Mouse (Mus musculus) intestine, postnatal 0 days (tissue): ENCODE measurements around the gene Flrt3. TPM values are rescaled to one million over a fixed set of nuclear protein-coding genes. Genes with fewer than 3 reads are reported as not detected.
A peak's percentile ranks its signal among the peaks of the same experiment; 100 is the strongest.

Experiments used
- ATAC-seq: fragments of 200-750 bp; cut with Nextera tagmentation; 2 replicates; pipeline ENCODE4 v1.8.0; 2017; ENCODE audit warnings: mild to moderate bottlenecking, moderate TSS enrichment, moderate library complexity
- H3K27ac ChIP-seq: fragments of 300-500 bp; sonication (generic); 2 replicates; pipeline ENCODE4 v1.5.1; 2014; ENCODE audit warnings: mild to moderate bottlenecking, low read depth, low read length, moderate library complexity
- H3K27me3 ChIP-seq: fragments of 300-500 bp; sonication (generic); replicated peaks from 2 replicates; pipeline ENCODE4 v1.6.1; 2014; ENCODE audit warnings: low read length, mixed read lengths; ENCODE audit not compliant: control insufficient read depth, insufficient read depth
- H3K36me3 ChIP-seq: fragments of 300-500 bp; sonication (generic); 2 replicates; pipeline ENCODE4 v1.6.1; 2014; ENCODE audit warnings: mild to moderate bottlenecking, moderate library complexity; ENCODE audit not compliant: control insufficient read depth, insufficient read depth
- H3K4me1 ChIP-seq: fragments of 300-500 bp; sonication (generic); replicated peaks from 2 replicates; pipeline ENCODE4 v1.6.1; 2014; ENCODE audit warnings: antibody characterized with exemption, low read length, mixed read lengths; ENCODE audit not compliant: control insufficient read depth, insufficient read depth
- H3K4me2 ChIP-seq: fragments of 300-500 bp; sonication (generic); replicated peaks from 2 replicates; pipeline ENCODE4 v1.6.1; 2014; ENCODE audit warnings: low read depth, mild to moderate bottlenecking, moderate library complexity
- H3K4me3 ChIP-seq: fragments of 300-500 bp; sonication (generic); 2 replicates; pipeline ENCODE4 v1.5.1; 2014; ENCODE audit warnings: low read depth, low read length
- H3K9ac ChIP-seq: fragments of 300-500 bp; sonication (generic); 2 replicates; pipeline ENCODE4 v1.6.1; 2014; ENCODE audit warnings: mild to moderate bottlenecking, low read depth, low read length
- H3K9me3 ChIP-seq: fragments of 300-500 bp; sonication (generic); 2 replicates; pipeline ENCODE4 v1.6.1; 2016; ENCODE audit warnings: mixed run types; ENCODE audit not compliant: control insufficient read depth
- CTCF ChIP-seq: sonication (generic); IDR thresholded peaks from 2 replicates; pipeline ENCODE4 v1.5.1; 2016; ENCODE audit warnings: low read depth, mild to moderate bottlenecking, control low read depth, antibody characterized with exemption, moderate library complexity
- WGBS: fragments of 180-500 bp; shearing (Covaris S2); extraction: QIAGEN DNeasy Blood & Tissue Kit; methylation state at CpG from one replicate; pipeline ENCODE4 v1.1.7; 2014; 5-methylcytosine and 5-hydroxymethylcytosine counted together
- polyA plus RNA-seq: library from polyadenylated mRNA; unstranded; fragments of >200 nt; fragmentation: Nextera tagmentation; extraction: Ambion mirVana; gene quantifications from 2 replicates; pipeline ENCODE4 v1.2.1, GENCODE M21; 2015

The Flrt3 gene
- 18.5 and 20.7 TPM in 2 replicates for polyA plus RNA-seq

DNA sequence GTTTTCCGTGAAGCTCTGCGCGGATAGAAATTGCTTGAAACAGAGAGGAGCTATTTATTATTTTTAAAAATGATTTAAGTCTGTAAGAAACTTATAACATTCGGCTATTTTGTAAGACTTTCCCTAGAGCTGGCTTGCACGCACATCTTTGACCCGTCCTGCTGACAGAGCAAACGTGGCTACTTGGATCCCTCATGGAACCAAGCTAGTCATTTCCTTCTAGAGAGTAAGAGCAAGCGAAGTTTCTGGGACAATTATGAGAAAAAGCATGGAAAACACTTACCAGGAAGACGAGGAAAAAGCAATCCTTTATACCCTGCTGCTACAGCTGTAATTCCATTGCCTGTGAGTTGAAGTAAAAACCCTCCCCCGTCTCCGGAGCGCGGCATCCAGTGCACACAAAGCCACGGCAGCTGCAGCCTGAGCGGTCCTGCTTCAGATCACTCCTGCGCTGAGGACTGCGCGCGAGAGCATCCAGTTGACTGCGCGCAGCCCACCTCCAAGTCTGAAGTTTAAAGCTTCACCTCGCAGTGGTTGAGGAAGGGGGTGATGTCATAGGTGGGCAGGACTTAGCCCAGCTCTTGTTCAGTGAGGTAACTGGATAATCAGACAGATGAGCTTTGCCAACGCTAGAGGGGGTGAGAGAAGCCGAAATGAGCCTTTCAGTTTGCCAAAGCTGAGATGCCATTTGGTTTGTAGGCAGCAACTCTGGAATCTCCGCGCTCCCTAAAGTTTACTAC is at the start of gene Flrt3:
TSS of gene Flrt3 (minus strand) at position 507 of the 740 bp plus-strand sequence.
- H3K4me3 ChIP-seq, result peak within 1 kb of the TSS; percentile 61
- peak within 1 kb of the TSS; percentile 45 for H3K9ac ChIP-seq
- H3K4me2 ChIP-seq, result peak within 1 kb of the TSS; percentile 69
- peak; percentile 94 for TF ChIP-seq CTCF
- no peaks in the 10 kb centered on the region for H3K36me3 ChIP-seq
- ATAC-seq, result peak; percentile 98
- peak within 1 kb of the TSS; percentile 86 for H3K27ac ChIP-seq
- WGBS, result 1% methylated on average over 26 of the region's 26 CpGs
- no peaks in the 10 kb centered on the region for H3K9me3 ChIP-seq
- H3K4me1 ChIP-seq, result peaks cover 4% of the 10 kb centered on the region; the same call in 1 of the 2 replicates
- H3K27me3 ChIP-seq, result no peaks in the 10 kb centered on the region

DNA sequence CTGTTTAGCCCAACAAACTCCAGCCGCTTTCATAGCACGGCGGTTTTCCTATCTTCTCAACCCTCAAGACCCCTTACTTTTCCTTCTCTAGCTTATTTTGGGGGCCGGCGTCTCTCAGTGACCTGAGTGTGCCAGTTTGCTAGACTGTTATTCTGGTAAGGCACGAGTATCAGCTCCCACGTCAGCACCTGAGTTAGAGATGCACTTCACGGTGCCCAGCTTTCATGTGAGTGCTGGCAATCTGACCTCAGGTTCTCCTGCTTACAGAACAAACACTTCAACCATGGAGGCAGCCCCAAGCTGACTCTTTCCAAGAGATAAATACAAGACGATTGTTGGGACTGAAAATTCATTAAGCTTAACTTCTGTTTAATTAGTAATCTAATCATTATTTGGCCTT is 46.1 kb upstream of the Flrt3 start:
- 74% methylated on average over 9 of the region's 9 CpGs for WGBS

DNA sequence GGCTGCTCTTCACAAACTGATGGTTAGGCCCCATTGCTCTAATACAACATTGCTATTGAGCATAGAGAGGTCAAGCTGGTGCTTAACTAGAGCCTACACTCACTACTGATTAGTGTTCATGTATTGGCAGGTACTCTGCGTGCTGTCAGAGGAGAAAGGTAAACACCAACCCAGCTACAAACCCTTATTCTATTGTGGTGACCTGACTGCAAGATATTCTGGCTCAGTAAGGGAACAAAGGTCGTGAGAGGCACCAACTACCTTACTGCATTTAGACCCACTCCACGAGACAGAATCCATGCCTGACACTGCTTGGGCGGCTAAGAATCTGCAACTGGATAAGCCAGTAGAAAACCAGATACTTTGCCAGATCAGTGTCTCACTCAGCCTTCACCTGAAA is 44.6 kb upstream of the Flrt3 start:
- H3K27me3 ChIP-seq, result no peaks in the 10 kb centered on the region
- peaks cover 3% of the 10 kb centered on the region; the same call in 1 of the 2 replicates for H3K4me1 ChIP-seq
- no peaks in the 10 kb centered on the region for H3K36me3 ChIP-seq
- H3K9me3 ChIP-seq, result no peaks in the 10 kb centered on the region
- WGBS, result 36% methylated on average over 4 of the region's 4 CpGs
- peak overlapping the region; percentile 35; the same call in 1 of the 2 replicates for H3K27ac ChIP-seq
- H3K4me3 ChIP-seq, result no peak overlapping the region
- H3K9ac ChIP-seq, result no peak overlapping the region
- ATAC-seq, result peak; percentile 92
- no peak for TF ChIP-seq CTCF
- H3K4me2 ChIP-seq, result no peak overlapping the region

More for the DNA sequence above, 46.1 kb upstream of the Flrt3 start:
- Histone ChIP-seq H3K9ac (no peak overlapping the region), H3K9me3 (no peaks in the 10 kb centered on the region), H3K27me3 (no peaks in the 10 kb centered on the region), H3K27ac (no peak overlapping the region), H3K4me3 (no peak overlapping the region), H3K4me1 (peaks cover 3% of the 10 kb centered on the region; the same call in 1 of the 2 replicates), H3K4me2 (no peak overlapping the region), H3K36me3 (no peaks in the 10 kb centered on the region)
- no peak for TF ChIP-seq CTCF
- ATAC-seq, result no peak

DNA sequence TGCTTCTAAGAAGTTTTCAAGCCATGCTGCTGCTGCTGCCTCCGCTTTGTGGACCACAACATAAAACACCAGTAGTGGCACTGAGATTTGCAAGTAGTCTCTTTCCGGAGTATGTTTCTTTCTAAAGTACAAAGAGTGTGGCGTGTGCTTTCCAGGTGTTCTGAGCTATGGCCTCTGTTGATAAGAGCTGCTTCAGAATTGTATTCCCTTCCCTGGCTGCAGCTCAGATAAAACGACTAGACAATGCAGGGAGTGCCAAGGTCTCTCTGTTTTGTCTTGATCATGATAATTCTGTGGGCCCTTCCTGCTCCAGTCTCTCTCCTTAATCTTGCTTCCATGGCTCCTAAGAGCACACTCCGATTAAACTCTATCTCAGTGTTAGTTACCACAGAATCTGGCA is 36.3 kb upstream of the Flrt3 start:
- no peak for TF ChIP-seq CTCF
- whole genome bisulfite sequencing, result 44% methylated on average over 5 of the region's 5 CpGs
- no peak overlapping the region for H3K9ac ChIP-seq

DNA sequence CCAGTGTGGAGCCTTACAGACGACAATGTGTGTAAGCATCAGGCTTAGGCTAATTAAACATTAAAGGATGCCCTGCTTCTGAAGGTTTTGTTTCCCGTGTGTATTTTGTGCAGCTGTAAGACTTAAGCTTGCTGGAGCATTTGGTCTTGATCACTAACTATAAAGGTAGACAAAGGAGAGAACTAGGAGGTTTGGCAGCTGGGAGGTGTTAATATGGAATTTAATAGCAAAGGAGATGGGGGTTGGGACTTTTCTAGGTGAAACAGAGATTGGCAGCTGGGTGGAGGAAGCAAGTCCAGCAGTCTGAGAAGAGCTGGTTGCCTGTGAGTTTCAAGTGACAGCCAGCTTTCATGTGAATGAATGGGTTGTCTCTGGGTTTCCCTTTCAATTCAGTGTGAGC is 34.0 kb upstream of the Flrt3 start:
- Histone ChIP-seq H3K4me1 (no peaks in the 10 kb centered on the region), H3K27ac (no peak overlapping the region)

More for the DNA sequence above, 36.3 kb upstream of the Flrt3 start:
- ATAC-seq, result peak; percentile 64
- no peaks in the 10 kb centered on the region for H3K36me3 ChIP-seq
- H3K4me1 ChIP-seq, result no peaks in the 10 kb centered on the region
- no peaks in the 10 kb centered on the region for H3K9me3 ChIP-seq
- H3K27ac ChIP-seq, result no peak overlapping the region
- no peaks in the 10 kb centered on the region for H3K27me3 ChIP-seq
- no peak overlapping the region for H3K4me3 ChIP-seq
- H3K4me2 ChIP-seq, result no peak overlapping the region

DNA sequence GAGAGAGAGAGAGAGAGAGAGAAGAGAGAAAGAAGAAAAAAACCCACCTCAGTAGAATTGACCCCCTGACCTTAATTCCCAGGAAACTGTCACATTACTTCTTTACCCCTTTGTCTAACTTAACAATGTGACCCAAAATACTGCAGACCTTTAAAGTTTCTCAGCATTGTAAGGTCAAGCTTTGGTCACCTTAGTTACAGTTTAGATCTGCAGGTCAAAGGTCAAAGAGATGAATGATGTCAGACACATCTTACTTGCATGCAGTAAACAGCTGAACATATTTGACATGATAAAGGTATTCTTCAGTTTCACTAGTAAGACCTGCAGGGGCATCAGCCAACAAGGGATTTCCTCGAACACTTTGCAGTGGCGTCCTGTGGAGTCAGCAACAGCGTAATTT is 32.9 kb upstream of the Flrt3 start:
- no peaks in the 10 kb centered on the region for H3K27me3 ChIP-seq
- H3K4me3 ChIP-seq, result no peak overlapping the region
- WGBS, result 52% methylated on average over 3 of the region's 3 CpGs
- TF ChIP-seq CTCF, result no peak
- no peaks in the 10 kb centered on the region for H3K9me3 ChIP-seq
- ATAC-seq, result no peak
- no peak overlapping the region for H3K4me2 ChIP-seq
- H3K4me1 ChIP-seq, result no peaks in the 10 kb centered on the region
- H3K27ac ChIP-seq, result no peak overlapping the region
- no peak overlapping the region for H3K9ac ChIP-seq
- no peaks in the 10 kb centered on the region for H3K36me3 ChIP-seq

More for the DNA sequence above, 34.0 kb upstream of the Flrt3 start:
- H3K36me3 ChIP-seq, result no peaks in the 10 kb centered on the region
- no peak for TF ChIP-seq CTCF
- H3K4me3 ChIP-seq, result no peak overlapping the region
- no peaks in the 10 kb centered on the region for H3K27me3 ChIP-seq
- no peak; the same call in 1 of the 2 replicates for ATAC-seq
- WGBS, result 45% methylated on average over 2 of the region's 2 CpGs
- H3K4me2 ChIP-seq, result no peak overlapping the region
- no peaks in the 10 kb centered on the region for H3K9me3 ChIP-seq
- no peak overlapping the region for H3K9ac ChIP-seq
